Mouse (Mus musculus) lung, adult 2 months (tissue): ENCODE results near the gene Stxbp3. TPM values are rescaled to one million over a fixed set of nuclear protein-coding genes. Genes with fewer than 3 reads are reported as not detected.
"Not testable (repeated sequence)": the region's sequence is repeated elsewhere in the genome, so short reads cannot be mapped to it uniquely, and the experiment has no call there.

Experiments used
- DNase-seq: peaks from one replicate; pipeline ENCODE4 v3.0.0; 2022
- H3K4me1 ChIP-seq: fragments of 200-500 bp; 2 replicates; pipeline ENCODE4 v1.6.1; 2011; ENCODE audit warnings: low read length; ENCODE audit not compliant: control insufficient read depth, insufficient read depth
- H3K4me3 ChIP-seq: fragments of 200-500 bp; replicated peaks from 2 replicates; pipeline ENCODE3; 2011; ENCODE audit warnings: low read depth, mild to moderate bottlenecking, control low read depth, low read length; ENCODE audit errors: extremely low read depth
- CTCF ChIP-seq: fragments of 200-500 bp; IDR thresholded peaks from 2 replicates; pipeline ENCODE4 v1.5.1; 2011; ENCODE audit warnings: mild to moderate bottlenecking, low read length, control low read depth; ENCODE audit not compliant: insufficient read depth
- POLR2A ChIP-seq: fragments of 200-500 bp; IDR thresholded peaks from 2 replicates; pipeline ENCODE4 v1.6.1; 2011; ENCODE audit warnings: low read depth, mild to moderate bottlenecking, control low read depth, low read length, borderline replicate concordance; ENCODE audit errors: extremely low read depth
- WGBS: fragments of 180-500 bp; shearing (Covaris S2); methylation state at CpG from one replicate; pipeline ENCODE4 v1.1.7; 2018; 5-methylcytosine and 5-hydroxymethylcytosine counted together
- polyA plus RNA-seq: library from polyadenylated mRNA; depleted of rRNA; stranded (reverse); fragments of >200 nt; gene quantifications from 2 replicates; pipeline ENCODE4 v1.2.3, GENCODE M21; 2012; rRNA removed

Gene Stxbp3
- polyA plus RNA-seq: 7.4 and 14.6 TPM in 2 replicates

DNA sequence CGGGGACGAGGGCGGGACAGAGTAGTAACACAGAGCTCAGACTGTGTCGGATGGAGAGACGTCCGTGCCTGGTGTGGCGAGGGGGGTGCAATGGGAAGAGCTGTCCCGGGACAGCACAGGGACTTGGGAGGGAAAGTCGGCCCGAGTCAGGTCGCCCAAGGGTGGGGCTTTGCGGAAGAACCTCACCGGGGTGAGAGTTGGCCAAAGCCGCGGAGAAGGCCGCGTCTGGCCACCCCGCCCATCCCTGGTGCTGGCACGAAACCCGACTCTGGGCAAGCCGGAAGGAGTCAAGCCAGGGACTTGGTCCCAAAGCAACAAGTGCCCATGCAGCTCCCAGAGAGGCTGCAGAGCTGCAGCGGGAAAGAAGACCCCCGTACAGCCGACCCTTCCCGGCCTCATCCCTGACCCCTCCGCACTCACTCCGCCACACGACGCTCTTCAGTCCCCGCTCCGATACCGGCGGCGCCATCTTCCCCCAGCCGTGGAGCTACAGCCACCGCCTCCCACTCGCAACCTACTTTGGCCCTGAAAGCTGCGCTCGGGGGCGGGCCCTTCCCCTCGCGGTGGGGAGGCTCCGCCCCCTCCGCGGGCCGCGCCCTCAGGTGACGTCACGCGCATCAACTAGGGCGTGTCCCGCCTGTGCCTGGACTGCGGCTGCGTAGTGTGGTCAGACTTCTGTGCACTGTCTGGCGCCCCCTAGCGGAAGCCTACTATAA lies at the start of gene Stxbp3:
TSS of gene Stxbp3 (minus strand) at position 527 of the 716 bp plus-strand sequence.
- WGBS: under 1% methylated on average over 56 of the region's 56 CpGs
- TF ChIP-seq POLR2A (peak; percentile 77; the same call in 1 of the 2 replicates), CTCF (peak; percentile 89)
- H3K4me3 ChIP-seq: peak within 1 kb of the TSS; percentile 80
- peak; percentile 99 for DNase-seq
- H3K4me1 ChIP-seq: peaks cover 12% of the 10 kb centered on the region

DNA sequence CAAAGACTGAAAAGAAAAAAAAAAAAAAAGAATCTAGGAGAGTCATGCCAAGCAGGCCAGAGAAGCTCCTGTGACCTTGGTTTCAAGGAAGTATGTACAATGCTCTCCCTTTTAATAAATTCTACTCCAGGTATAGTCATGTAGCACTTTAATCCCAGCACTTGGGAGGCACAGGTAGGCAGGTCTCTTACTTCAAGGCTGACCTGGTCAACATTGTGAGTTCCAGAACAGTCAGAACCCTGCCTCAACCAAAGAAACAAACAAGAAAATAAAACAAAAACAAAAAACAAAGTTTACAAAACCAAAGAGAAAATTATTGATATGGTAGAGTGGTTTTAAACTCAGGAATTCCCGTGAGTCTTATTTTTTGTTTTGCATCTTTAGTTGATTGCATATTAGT lies 49.6 kb upstream of the Stxbp3 start, which contains the start of gene Fndc7:
TSS of gene Fndc7 (minus strand) at position 101 of the 400 bp plus-strand sequence.
- Histone ChIP-seq H3K4me3 (no peak within 1 kb of the TSS), H3K4me1 (peaks cover 2% of the 10 kb centered on the region; the same call in 1 of the 2 replicates)
- 98% methylated on average over 1 of the region's 1 CpGs for WGBS
- no peak for DNase-seq
- TF ChIP-seq POLR2A (no peak), CTCF (no peak)

DNA sequence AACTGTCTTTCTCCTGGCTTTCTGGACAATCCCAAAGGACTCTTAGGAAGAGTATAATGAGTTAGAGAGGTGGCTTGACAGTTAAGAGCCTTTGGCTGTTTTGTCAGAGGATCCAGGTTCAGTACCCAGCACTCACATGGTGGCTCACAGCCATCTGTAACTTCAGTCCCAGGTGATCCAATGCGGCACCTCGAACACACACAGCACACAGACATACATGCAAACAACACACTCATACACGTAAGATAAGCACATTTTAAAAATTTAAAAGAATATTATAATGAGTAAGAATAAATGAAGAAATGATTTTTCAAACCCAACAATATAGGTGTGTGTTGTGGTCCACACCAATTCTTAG lies 47.3 kb upstream of the Stxbp3 start:
- no peak overlapping the region for H3K4me3 ChIP-seq
- 95% methylated on average over 3 of the region's 3 CpGs for WGBS
- no peak for DNase-seq
- TF ChIP-seq POLR2A: no peak
- no peak for TF ChIP-seq CTCF
- peaks cover 2% of the 10 kb centered on the region; the same call in 1 of the 2 replicates for H3K4me1 ChIP-seq

DNA sequence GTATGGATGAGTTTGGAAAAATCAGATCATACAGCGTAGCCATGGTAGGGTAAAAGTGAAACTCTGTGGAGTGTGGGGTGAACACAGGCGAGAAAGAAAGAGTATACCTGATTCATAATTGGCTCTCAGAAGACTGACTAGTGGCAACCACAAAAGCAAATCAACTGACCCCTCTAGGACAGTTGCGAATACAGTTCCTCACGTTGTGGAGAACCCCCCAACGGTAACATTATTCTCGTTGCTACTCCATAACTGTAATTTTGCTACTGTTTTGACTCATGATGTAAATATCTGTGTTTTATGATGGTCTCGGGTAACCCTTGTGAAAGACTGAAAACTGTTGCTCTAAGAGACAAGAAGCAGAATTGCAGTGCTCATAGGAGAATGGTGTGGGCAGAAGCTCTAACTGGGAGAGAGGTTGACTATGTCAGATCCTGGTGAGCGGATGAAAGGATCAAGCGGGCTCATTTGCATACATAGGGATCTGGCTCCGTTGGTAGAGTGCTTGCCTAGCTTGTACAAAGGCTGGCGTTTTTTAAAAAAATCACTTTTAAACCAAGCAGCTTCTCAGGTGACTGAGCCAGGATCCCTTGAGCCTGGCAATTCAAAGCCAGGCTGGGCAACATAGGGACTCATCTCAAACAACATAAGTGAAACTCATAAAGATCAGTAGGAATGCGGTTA lies 46.8 kb upstream of the Stxbp3 start:
- no peak for DNase-seq
- H3K4me3 ChIP-seq: no peak overlapping the region
- 83% methylated on average over 12 of the region's 12 CpGs for WGBS
- TF ChIP-seq POLR2A (no peak), CTCF (no peak)
- H3K4me1 ChIP-seq: peaks cover 2% of the 10 kb centered on the region; the same call in 1 of the 2 replicates

DNA sequence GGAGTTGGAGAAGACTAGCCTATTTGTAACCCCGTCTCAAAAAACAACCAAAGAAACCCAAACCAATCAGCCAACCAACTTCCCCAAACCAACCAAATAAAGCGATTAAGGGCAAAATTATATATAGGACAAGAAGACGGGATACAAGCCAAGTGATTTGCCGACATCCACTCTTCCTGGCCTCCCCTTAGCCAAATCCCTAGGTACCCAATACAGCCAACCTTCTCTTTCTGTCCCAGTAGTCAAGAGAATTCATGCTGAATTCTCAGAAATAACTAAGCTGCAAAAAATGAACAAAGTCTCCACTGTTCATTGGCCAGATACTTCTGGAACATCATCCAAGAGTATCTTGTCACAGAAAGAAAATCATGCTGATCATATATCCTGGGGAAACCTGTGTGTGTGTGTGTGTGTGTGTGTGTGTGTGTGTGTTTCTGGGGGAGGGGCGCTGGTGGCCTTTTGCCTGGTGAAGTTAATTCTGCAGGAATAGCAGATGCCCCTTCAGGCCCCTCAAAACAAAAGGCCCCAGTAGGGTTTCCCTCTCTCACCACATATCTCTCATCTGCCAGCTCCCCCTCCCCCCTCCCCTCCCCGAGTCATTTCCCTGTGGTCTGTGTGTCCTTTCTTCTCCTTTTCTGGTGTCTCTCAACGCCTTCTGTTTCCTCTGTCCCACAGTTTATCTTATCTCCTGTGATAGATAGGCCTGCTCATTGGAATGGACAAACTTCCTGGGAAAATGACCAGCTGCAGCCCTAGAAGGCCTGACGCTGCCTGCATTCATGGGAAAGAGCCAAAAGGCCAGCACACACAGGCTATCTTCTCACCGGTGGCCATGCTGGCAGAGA lies 45.6 kb upstream of the Stxbp3 start:
- TF ChIP-seq CTCF (no peak), POLR2A (no peak)
- peaks cover 7% of the 10 kb centered on the region; the same call in 1 of the 2 replicates for H3K4me1 ChIP-seq
- DNase-seq: no peak
- WGBS: 40% methylated on average over 9 of the region's 9 CpGs
- H3K4me3 ChIP-seq: no peak overlapping the region

DNA sequence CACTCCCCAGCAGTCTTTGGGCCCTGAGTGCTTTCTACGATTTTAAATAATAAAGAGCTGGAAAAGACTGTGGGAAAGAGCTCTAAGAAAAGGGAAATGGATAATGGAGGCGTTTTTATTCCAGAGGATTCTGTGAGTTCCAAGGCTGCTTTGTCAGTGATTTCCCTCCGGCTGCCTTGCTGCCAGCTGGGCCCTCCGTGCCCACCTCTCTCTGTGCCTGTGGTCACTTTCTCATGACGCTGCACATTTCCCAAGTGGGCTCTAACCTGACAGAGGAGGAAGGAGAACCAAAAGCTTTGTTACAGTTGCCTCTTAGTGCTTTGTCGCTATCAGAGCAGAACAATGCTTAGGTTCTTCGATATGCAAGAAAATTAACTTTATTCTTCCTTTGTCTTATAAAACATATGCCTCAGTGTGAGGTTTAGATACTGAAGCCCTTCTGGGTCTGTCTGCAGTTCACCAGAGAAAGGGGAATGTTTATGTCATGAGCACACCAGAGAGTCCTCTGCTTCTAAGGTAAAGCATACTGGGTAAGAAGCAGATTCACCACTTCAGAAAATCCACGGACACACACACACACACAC lies 44.5 kb upstream of the Stxbp3 start:
- 71% methylated on average over 8 of the region's 8 CpGs for WGBS
- no peak for TF ChIP-seq POLR2A
- no peak for TF ChIP-seq CTCF
- DNase-seq: no peak
- Histone ChIP-seq H3K4me3 (no peak overlapping the region), H3K4me1 (peaks cover 8% of the 10 kb centered on the region; the same call in 1 of the 2 replicates)

DNA sequence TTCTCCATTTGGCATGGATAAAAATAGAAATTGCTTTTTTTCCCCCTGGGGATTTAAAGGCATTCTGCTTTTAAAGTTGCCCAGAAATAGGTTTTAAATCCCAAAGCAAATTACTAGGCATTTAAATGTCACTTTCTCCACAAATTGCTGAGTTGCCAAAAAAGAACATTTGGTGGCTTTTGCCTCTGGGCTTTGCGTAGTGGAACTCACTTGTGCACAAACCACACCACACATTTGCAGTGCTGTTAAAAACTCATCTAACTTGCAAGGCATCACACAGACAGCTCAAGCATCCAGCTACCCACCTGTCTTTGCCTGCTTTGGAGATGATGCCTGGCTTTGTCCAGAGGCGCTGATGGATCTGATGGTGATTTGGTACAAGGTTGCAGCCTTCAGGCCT lies 42.7 kb upstream of the Stxbp3 start:
- no peak for DNase-seq
- 86% methylated on average over 2 of the region's 2 CpGs for WGBS
- TF ChIP-seq CTCF (no peak), POLR2A (no peak)

DNA sequence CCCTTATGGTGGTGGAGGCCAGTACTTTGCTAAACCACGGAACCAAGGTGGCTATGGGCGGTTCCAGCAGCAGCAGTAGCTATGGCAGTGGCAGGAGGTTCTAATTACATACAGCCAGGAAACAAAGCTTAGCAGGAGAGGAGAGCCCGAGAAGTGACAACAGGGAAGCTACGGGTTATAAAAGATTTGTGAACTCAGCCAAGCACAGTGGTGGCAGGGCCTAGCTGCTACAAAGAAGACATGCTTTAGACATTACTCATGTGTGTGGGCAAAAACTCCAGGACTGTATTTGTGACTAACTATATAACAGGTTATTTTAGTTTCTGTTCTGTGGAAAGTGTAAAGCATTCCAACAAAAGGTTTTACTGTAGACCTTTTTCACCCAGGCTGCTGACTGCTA lies 41.5 kb upstream of the Stxbp3 start:
- H3K4me3 ChIP-seq, DNase-seq, H3K4me1 ChIP-seq: not testable (repeated sequence)
- 52% methylated on average over 4 of the region's 4 CpGs for WGBS

More for the DNA sequence above, 42.7 kb upstream of the Stxbp3 start:
- H3K4me3 ChIP-seq: no peak overlapping the region
- H3K4me1 ChIP-seq: peaks cover 8% of the 10 kb centered on the region; the same call in 1 of the 2 replicates
